Mouse (Mus musculus): ENCODE measurements around the gene Camta1. TPM values are rescaled to one million over a fixed set of nuclear protein-coding genes. Genes with fewer than 3 reads are reported as not detected.
"Not testable (repeated sequence)": the region's sequence is repeated elsewhere in the genome, so short reads cannot be mapped to it uniquely, and the experiment has no call there.

Gene Camta1
- total RNA-seq, 2 experiments from 2014 or later = 234 to 244 TPM

DNA sequence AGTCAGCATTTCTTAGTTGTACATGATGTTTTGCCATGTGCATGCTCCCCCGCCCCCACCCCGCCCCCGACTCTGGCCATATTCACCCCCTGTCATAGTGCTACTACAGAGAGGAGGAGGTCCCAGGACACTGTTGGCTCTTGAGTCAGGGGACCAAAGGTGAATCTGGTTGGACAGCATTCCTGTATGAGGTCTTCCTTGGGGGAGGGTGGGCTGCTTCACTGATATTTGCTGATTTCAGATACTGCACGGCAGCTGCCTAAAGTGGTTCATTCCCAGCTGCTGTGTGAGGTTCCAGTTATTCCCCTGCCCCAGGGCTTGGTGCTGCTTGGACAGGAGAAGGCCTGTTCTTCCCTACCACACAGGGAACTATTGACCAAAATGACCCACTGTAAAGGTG, 973.2 kb downstream of the Camta1 start:
- DNase-seq (ENCODE audit: low spot score) = no peak
- intact Hi-C loops (cut with DNase I) = no loop called here

DNA sequence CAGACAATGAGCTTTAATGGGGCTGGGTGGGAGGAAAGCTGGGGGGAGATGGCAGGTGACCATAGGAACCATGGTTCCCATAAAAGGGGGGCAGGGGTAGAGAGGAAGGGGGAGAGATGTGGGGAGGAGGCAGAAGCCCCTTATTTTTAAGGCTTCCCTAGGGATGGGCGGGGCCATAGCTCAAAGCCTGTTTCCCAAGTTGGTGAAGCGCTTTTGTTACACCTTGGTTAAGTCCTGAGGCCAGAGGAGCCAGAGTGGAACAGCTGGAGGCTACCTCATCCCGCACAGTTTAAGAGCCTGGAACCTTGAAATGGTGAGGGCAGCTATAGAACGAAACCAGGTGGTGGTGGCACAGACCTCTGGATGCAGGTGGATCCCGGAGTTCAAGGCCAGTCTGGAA, 973.8 kb downstream of the Camta1 start:
- intact Hi-C loops (cut with DNase I) = no loop called here
- no peak for DNase-seq (ENCODE audit: low spot score)

DNA sequence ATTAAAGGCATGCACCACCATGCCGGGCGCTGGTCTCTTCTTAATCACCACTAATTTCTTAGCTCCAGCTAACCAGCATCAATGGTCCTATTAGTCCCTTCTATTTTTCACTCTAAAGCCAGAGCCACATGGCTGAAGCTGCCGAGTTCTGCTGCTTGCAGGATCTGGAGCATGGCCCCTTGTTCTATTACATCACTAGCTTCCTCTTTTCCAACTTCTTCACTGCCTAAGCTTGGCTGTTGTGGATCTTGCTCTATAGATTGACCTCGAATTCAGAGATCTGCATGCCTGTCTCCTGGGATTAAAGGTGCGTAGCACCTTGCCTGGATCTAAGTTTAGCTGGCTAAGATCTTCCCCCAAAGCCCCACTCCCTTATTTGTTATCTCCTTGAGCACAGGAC, 979.0 kb downstream of the Camta1 start:
- intact Hi-C loops (cut with DNase I) = no loop called here

DNA sequence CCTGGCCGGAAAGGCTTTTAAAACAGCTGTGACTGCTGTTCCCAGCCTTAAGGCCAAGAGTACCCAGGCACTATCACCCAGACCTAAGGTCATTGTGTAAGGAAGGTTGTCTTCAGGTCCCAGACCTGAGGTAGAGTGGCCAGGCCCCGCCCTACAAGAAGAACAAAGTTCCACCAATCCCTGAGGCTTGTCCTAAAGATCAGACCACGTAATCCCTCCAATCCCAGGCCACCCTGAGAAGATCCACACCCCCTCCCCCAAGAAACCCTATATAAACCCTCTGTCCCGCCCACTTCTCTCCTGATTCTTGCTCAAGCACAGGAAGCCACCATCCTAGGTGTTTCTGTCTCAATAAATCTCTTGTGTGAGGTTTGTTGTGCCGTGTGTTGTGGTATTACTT, 981.3 kb downstream of the Camta1 start:
- DNase-seq (ENCODE audit: low spot score) = no peak
- intact Hi-C loops (cut with DNase I) = no loop called here

More for the DNA sequence above, 979.0 kb downstream of the Camta1 start:
- no peak for DNase-seq (ENCODE audit: low spot score)

DNA sequence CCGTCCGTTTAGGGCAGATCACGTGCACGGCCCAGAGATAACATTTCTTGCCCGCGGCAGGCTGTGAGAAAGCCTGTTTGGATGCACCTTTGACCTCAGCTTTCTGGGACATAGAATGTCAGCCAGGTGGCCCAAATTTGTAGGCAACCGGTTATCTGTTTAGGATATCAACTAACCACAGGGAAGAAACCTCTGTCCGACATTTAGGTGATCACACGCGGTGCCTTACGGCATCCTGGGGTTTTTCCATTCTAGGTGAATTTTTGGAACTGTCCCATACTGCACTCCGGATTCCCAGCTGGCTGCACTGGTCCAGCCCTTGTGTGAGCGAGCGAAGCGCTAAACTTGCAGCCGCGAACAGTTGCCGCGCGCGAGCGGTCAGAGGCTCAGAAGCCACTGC, 982.0 kb downstream of the Camta1 start:
- intact Hi-C loops (cut with DNase I) = no loop called here
- no peak for DNase-seq (ENCODE audit: low spot score)

DNA sequence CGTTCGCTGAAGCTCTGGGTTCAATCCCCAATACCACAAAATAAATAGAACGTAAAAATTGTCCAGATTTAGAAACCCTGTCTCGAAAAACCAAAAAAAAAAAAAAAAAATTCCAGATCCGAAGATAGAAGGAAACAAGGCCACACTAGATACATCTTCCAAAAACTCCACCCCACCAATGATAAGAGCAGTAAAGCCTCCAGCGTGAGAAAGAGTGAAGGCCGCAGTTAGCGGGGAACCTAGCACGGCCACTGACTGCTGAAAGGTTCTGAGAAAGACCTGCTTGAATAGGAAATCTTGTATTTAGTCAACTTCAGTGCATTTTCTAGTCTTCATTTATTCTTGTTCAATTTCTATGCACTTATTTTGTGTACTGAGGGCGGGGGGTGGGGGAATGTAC, 986.3 kb downstream of the Camta1 start:
- DNase-seq (ENCODE audit: low spot score) = no peak
- intact Hi-C loops (cut with DNase I) = no loop called here

DNA sequence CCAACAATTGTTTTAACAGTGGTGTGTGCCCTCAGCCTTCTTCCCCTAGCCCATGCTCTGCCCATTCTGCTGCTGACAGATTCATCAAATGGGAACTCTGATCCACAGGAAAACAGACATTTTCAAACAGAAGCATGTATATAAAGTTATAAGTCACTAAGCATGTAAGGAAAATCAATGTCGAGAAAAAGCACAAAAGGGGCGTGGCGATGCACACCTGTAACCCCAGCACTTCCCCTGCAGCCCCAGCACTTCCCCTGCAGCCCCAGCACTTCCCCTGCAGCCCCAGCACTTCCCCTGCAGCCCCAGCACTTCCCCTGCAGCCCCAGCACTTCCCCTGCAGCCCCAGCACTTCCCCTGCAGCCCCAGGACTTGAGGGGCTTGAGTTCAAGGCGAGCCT, 987.3 kb downstream of the Camta1 start:
- DNase-seq (ENCODE audit: low spot score); intact Hi-C loops (cut with DNase I): not testable (repeated sequence)

DNA sequence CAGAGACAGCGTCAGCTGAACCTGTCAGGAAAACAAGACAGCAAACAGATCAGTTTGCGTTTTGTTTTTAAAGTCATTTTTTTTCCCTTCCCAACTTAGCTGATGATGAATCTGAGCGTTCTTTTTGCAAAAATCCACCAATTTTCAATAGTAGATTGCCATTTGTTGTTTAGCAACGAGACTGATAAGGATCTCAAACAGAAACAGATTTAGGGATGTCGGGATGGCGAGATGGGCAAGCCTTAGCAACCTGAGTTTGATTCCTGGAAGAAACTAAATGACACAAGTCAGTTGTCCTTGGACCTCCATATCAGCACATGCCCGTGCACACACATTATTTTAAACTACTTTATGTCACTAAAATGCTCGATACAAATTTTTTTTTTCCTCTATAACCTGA, 989.0 kb downstream of the Camta1 start:
- no peak for DNase-seq (ENCODE audit: low spot score)
- intact Hi-C loops (cut with DNase I) = no loop called here

DNA sequence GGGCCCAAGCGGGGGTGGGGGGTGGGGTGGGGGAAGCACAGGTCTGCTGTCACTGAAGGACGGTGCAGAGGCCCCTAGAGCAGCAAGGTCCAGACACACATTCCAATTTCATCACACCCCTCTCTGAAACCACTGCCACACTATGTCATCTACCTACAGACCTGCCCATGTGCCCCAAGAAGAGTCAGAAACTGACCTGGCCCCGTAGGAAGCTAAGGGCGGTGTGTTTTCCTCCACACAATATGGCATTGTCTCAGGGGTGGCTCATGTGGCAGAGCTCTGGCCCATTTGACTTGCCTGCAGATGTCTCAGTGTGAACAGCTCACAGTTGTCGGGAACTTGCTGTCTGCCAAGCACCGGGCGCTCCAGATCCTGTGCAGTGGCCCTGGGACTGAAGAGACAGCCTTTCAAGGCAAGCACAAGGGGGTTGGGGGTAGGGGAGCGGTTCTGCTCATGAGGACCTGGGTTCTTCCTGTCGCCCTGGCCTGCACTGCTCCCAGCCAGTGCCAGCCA, 989.5 kb downstream of the Camta1 start:
- intact Hi-C loops (cut with DNase I) = no loop called here
- DNase-seq (ENCODE audit: low spot score) = peak; percentile 12

DNA sequence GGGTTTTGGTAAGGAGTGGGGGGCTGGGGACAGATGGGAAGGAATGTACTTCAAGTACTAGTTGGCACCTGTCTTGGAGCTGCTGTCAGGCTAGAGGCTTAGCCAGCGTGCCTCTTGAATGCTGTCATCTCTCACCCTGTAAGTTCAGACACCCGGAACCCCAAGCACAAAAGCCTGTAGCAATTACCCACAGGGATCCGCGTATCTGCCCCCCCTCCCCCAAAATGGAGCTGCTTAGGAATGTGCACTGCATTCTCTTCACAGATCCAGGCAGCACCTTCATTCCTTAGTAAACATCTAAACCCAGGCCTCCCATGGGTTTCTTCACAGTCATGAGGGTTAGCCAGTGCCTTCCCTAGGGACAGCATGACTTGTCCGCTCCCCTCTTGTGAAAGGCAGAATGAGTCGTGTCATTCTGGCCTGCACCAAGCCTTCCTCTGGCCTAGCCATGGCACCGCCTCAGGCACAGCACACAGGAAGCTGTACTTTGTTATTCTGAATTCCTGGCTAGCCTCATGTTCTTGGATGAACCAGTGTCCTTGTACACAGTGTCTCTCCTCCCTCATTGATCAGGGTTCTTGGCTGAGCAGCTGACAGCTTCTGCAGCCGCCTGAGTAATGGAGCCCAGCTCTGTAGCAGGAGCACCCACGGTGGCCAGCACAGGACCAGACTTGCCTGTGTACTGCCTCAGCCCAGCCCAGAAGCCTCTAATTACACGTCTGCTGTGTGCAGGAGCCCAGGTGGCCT, 990.1 kb downstream of the Camta1 start:
- intact Hi-C loops (cut with DNase I) = no loop called here
- DNase-seq (ENCODE audit: low spot score) = peak; percentile 70

DNA sequence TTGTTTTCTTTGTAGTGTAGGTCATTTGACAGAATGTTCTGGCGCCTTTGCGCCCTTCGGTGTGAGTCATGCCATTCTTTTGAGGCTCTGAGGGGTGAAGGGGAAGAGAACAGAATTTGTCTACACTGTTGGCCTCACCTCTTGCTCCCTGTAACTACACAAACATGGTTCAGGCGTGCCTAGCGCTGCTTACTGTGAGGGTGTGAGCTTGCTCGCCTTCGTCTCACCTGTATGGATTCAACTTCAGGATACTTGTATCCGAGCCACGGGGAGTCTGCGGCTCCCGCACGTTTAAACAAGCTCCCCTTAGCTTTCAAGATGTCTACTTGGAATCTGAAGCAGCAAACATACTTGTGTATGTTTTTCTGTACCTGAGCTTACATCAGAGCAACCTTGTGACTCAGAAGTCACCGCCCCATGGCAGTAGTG, 990.7 kb downstream of the Camta1 start:
- intact Hi-C loops (cut with DNase I) = no loop called here
- peak; percentile 27 for DNase-seq (ENCODE audit: low spot score)

DNA sequence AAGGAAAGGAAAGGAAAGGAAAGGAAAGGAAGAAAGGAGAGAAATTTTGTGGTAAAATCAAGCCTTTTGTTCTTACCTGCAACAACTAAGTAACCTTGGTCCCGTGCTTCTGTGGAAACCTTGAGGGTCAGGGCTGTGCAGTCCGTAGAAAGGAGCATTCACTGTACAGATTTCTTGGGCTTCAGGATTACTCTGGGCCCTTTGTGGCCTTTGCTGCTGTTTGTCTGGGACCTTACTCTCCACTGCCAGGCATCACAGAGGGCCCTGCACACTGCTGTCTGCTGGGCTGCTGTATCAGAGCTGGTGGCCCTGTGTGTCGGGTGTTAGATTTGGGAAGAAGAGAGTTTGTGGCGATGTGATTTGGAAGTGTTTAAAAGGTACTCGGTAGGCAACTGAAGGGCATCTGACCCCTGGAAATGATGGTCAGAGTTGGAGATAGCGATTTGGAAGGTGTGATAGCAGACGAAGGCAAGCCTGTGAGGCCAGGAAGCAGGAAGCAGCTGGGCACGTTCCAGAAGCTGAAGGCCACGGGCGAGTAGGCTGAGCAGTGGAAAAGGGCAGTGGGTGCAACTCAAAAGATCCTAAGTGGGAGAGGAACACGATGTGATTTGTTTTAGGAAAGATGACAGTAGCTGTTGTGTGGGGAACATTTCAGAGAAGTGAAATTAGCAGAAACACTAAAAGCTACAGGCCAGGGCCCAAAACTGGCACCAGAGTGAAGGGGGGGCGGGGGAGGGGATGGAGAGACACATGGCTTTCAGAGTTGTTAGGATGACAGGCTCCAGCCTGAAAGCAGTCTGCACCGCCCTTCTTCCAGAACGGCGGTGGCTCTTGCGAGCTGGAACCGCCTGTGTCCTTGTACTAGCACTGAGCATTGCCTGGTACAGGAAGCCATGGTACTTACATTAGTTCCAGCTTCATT, 992.1 kb downstream of the Camta1 start:
- no peak for DNase-seq (ENCODE audit: low spot score)
- intact Hi-C loops (cut with DNase I) = no loop called here

DNA sequence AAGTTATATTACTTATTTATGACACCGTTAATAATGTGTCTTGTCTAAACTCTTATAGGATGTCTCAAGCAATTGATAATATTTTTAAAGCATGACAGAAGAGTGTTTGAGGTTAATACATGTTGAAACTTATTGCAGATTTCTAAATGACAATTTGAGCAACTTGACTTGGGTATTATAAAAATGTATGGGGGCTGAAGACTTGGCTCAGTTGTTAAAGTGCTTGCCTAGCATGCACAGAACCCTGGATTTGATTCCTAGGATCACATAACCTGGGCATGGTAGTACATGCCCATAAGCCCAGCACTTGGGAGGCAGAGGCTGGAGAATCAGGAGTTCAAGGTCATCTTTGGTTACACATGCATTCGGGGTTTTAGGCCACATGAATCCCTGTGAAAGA, 992.8 kb downstream of the Camta1 start:
- intact Hi-C loops (cut with DNase I) = no loop called here

DNA sequence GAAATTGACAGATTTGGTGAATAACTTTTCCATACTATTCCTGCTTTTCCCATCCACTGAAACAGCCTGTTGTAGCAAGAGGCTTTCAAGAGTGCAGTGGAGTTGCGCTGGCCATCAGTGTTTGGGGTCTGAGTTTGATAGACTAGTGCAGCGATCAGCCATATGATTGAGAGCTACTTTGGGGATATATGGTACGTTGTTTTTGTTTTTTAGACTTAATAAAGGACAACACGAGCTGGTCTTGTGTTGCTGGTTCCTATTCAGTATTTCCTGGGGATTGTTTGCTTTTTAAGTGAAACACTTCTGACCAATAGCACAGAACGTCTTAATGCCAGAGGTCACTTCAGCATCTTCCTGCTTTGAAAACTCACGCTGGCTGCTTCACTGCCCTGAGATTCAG, 993.5 kb downstream of the Camta1 start:
- no peak for DNase-seq (ENCODE audit: low spot score)
- intact Hi-C loops (cut with DNase I) = no loop called here

More for the DNA sequence above, 992.8 kb downstream of the Camta1 start:
- no peak for DNase-seq (ENCODE audit: low spot score)

Other genes with a start within 250 kb of the Camta1 start
- 10 to 100 TPM; 82.3 to 96.4 TPM for gene Dnajc11, start 71.8 kb upstream of the Camta1 start, total RNA-seq (2021)
- 10 to 100 TPM; 11.5 TPM for gene Thap3, start 127.1 kb upstream of the Camta1 start, total RNA-seq (2021)
- 1 to 10 TPM; 5.8 to 6.2 TPM for gene Phf13, start 134.4 kb upstream of the Camta1 start, total RNA-seq (2021)
- gene Klhl21, start 146.9 kb upstream of the Camta1 start, total RNA-seq (2021) = 10 to 100 TPM; 69.8 to 76.2 TPM
- 1 to 10 TPM; 3.5 to 5.0 TPM for gene Zbtb48, start 165.8 kb upstream of the Camta1 start, total RNA-seq (2021)
- gene Tas1r1, start 176.7 kb upstream of the Camta1 start, total RNA-seq (2021) = under 1 TPM in 1 of 2 experiments, not detected in 1; 0.16 TPM
- gene Nol9, start 177.4 kb upstream of the Camta1 start, total RNA-seq (2021) = 1 to 10 TPM; 8.6 to 9.6 TPM
- 10 to 100 TPM; 18.7 to 18.9 TPM for gene Plekhg5, start 210.6 kb upstream of the Camta1 start, total RNA-seq (2021)